In genomic region chr16:95798099-95798498, GRCm38 (mm10) we compare ENCODE assay signal across 20 mouse cellular contexts.
DNase-seq lines count a peak whose midpoint lies in the region; ATAC-seq and TF ChIP-seq lines count a peak whose summit lies in the region.
"Had no signal": no experiment of that assay in that cellular context is flagged by ENCODE, and none has a peak within 500 bp of the region (broad histone marks: within the 10 kb centered on the region; RNA-seq: fewer than 3 reads in every experiment).

No protein-coding gene starts in this region.

- no peak for TF ChIP-seq CTCF in testis, adult 2 months (IDR thresholded peaks at IDR 0.05; ENCODE audit: control insufficient read depth, insufficient read depth, insufficient replicate concordance, low read depth, low read length)

- 0 out of 2 replicates have a peak overlapping the region, but pooled peaks have one; percentile 40 for H3K27ac ChIP-seq in forebrain, embryonic 10.5 days
- no peak overlapping the region for H3K27ac ChIP-seq in forebrain, embryonic 12.5 days
- no peak overlapping the region for H3K27ac ChIP-seq in testis, adult 2 months (ENCODE audit: control insufficient read depth, insufficient read depth, low read depth, low read length)
- H3K27ac ChIP-seq: gastrocnemius, adult 2 months; heart, adult 2 months; hindbrain, embryonic 13.5 days; midbrain, embryonic 10.5 days had no signal

- DNase-seq in forebrain, embryonic 10.5 days (ENCODE audit: extremely low spot score, low spot score): no peak
- DNase-seq in testis, postnatal 14 days (ENCODE audit: low spot score): no peak
- peak; percentile 74 for DNase-seq in thymus, postnatal 14 days
- DNase-seq in adrenal gland, adult 18-20 months (ENCODE audit: low spot score in 2 of 2): no peak
- DNase-seq in retina, postnatal 1 day: no peak
- DNase-seq: adrenal gland, adult 8-10 months; cerebellum, adult 18-20 months; cerebellum, postnatal 14 days; gastrocnemius, adult 2 months; heart, adult 2 months; kidney, adult 18-20 months; left cerebral cortex, postnatal 4 days; liver; lung, postnatal 4 days; right cerebral cortex, postnatal 14 days had no signal

- WGBS in forebrain, embryonic 10.5 days: 90% methylated on average over 11 of the region's 11 CpGs
- 83% methylated on average over 11 of the region's 11 CpGs for whole genome bisulfite sequencing in forebrain, embryonic 12.5 days

- H3K9ac ChIP-seq in forebrain, embryonic 12.5 days: no peak overlapping the region
- H3K9ac ChIP-seq: hindbrain, embryonic 13.5 days had no signal

- no peaks in the 10 kb centered on the region for H3K9me3 ChIP-seq in forebrain, embryonic 10.5 days
- no peaks in the 10 kb centered on the region for H3K9me3 ChIP-seq in forebrain, embryonic 12.5 days
- H3K9me3 ChIP-seq: hindbrain, embryonic 13.5 days; midbrain, embryonic 10.5 days had no signal

- H3K4me3 ChIP-seq in forebrain, embryonic 10.5 days: no peak overlapping the region
- H3K4me3 ChIP-seq in forebrain, embryonic 12.5 days (replicated peaks): no peak overlapping the region
- H3K4me3 ChIP-seq in testis, adult 2 months (ENCODE audit: control insufficient read depth, low read depth, low read length): peak overlapping the region; percentile 24; the same call in 1 of the 2 replicates
- H3K4me3 ChIP-seq: gastrocnemius, adult 2 months; heart, adult 2 months; hindbrain, embryonic 13.5 days; midbrain, embryonic 10.5 days had no signal

- ATAC-seq in forebrain, embryonic 12.5 days (ENCODE audit: low FRiP score): no peak

- no peaks in the 10 kb centered on the region for H3K27me3 ChIP-seq in forebrain, embryonic 10.5 days (ENCODE audit: poor library complexity, severe bottlenecking)
- H3K27me3 ChIP-seq in forebrain, embryonic 12.5 days: no peaks in the 10 kb centered on the region
- no peaks in the 10 kb centered on the region for H3K27me3 ChIP-seq in testis, adult 2 months (ENCODE audit: control insufficient read depth, insufficient read depth, low read length)
- H3K27me3 ChIP-seq: hindbrain, embryonic 13.5 days; Patski had no signal

- no peak for TF ChIP-seq POLR2A in testis, adult 2 months (IDR thresholded peaks at IDR 0.05; ENCODE audit: control insufficient read depth, low read depth, low read length)

- H3K4me2 ChIP-seq in forebrain, embryonic 12.5 days: no peak overlapping the region
- H3K4me2 ChIP-seq: hindbrain, embryonic 13.5 days had no signal

- H3K4me1 ChIP-seq in forebrain, embryonic 10.5 days: peaks cover 16% of the 10 kb centered on the region
- H3K4me1 ChIP-seq in forebrain, embryonic 12.5 days: peaks cover 9% of the 10 kb centered on the region
- H3K4me1 ChIP-seq in testis, adult 2 months (ENCODE audit: control insufficient read depth, insufficient read depth, low read length): peaks cover 3% of the 10 kb centered on the region

- no peaks in the 10 kb centered on the region for H3K36me3 ChIP-seq in forebrain, embryonic 10.5 days (replicated peaks)
- H3K36me3 ChIP-seq in forebrain, embryonic 12.5 days (replicated peaks): no peaks in the 10 kb centered on the region
- H3K36me3 ChIP-seq in testis, adult 2 months (ENCODE audit: control insufficient read depth, insufficient read depth, low read length): no peaks in the 10 kb centered on the region
- H3K36me3 ChIP-seq: hindbrain, embryonic 13.5 days; midbrain, embryonic 10.5 days had no signal
